Mouse (Mus musculus) hindbrain, embryonic 16.5 days (tissue): ENCODE data around the gene 4933415F23Rik. TPM values are rescaled to one million over a fixed set of nuclear protein-coding genes. Genes with fewer than 3 reads are reported as not detected.

Source experiments
- ATAC-seq: fragments of 200-750 bp; cut with Nextera tagmentation; 2 replicates; pipeline ENCODE4 v1.8.0; 2017; ENCODE audit warnings: moderate TSS enrichment, moderate library complexity
- H3K27ac ChIP-seq: fragments of 300-500 bp; sonication (generic); 2 replicates; pipeline ENCODE4 v1.5.1; 2014; ENCODE audit warnings: low read depth, mild to moderate bottlenecking, control low read depth, low read length, moderate library complexity
- H3K27me3 ChIP-seq: fragments of 300-500 bp; sonication (generic); replicated peaks from 2 replicates; pipeline ENCODE4 v1.6.1; 2014; ENCODE audit warnings: low read length; ENCODE audit not compliant: control insufficient read depth, insufficient read depth
- H3K36me3 ChIP-seq: fragments of 300-500 bp; sonication (generic); 2 replicates; pipeline ENCODE4 v1.6.1; 2014; ENCODE audit warnings: mild to moderate bottlenecking, low read length, moderate library complexity, mixed read lengths; ENCODE audit not compliant: control insufficient read depth, insufficient read depth
- H3K4me1 ChIP-seq: fragments of 300-500 bp; sonication (generic); 2 replicates; pipeline ENCODE4 v1.6.1; 2014; ENCODE audit warnings: low read depth, low read length; ENCODE audit not compliant: control insufficient read depth, insufficient read depth
- H3K4me2 ChIP-seq: fragments of 300-500 bp; sonication (generic); 2 replicates; pipeline ENCODE4 v1.6.1; 2014; ENCODE audit warnings: mild to moderate bottlenecking, low read length, control low read depth, moderate library complexity
- H3K4me3 ChIP-seq: fragments of 300-500 bp; sonication (generic); 2 replicates; pipeline ENCODE4 v1.5.1; 2014; ENCODE audit warnings: mild to moderate bottlenecking, low read length, control low read depth, moderate library complexity
- H3K9ac ChIP-seq: fragments of 300-500 bp; sonication (generic); 2 replicates; pipeline ENCODE4 v1.6.1; 2014; ENCODE audit warnings: low read depth, mild to moderate bottlenecking, control low read depth, low read length, moderate library complexity
- H3K9me3 ChIP-seq: fragments of 300-500 bp; sonication (generic); 2 replicates; pipeline ENCODE4 v1.6.1; 2014; ENCODE audit warnings: mild to moderate bottlenecking, low read length, moderate library complexity; ENCODE audit not compliant: control insufficient read depth
- WGBS: fragments of 180-500 bp; shearing (Covaris S2); extraction: QIAGEN DNeasy Blood & Tissue Kit; methylation state at CpG from one replicate; pipeline ENCODE4 v1.1.7; 2014; 5-methylcytosine and 5-hydroxymethylcytosine counted together
- polyA plus RNA-seq: library from polyadenylated mRNA; unstranded; fragments of >200 nt; fragmentation: Nextera tagmentation; extraction: Ambion mirVana; gene quantifications from 2 replicates; pipeline ENCODE4 v1.2.1, GENCODE M21; 2015

The 4933415F23Rik gene
- polyA plus RNA-seq, 1 experiment from 2014 or later: not detected

GRCm38 (mm10) chr1:23102881-23103280 lies 828 bp upstream of the 4933415F23Rik start:
- Histone ChIP-seq H3K4me3 (no peak overlapping the region), H3K27me3 (no peaks in the 10 kb centered on the region), H3K36me3 (no peaks in the 10 kb centered on the region), H3K4me1 (no peaks in the 10 kb centered on the region), H3K9me3 (no peaks in the 10 kb centered on the region), H3K9ac (no peak overlapping the region), H3K27ac (no peak overlapping the region), H3K4me2 (no peak overlapping the region)
- no peak for ATAC-seq
- WGBS: 84% methylated on average over 4 of the region's 4 CpGs

- ATAC-seq: no peak
- no peak overlapping the region for H3K27ac ChIP-seq
- H3K4me3 ChIP-seq: no peak overlapping the region
- H3K4me2 ChIP-seq: no peak overlapping the region
- no peak overlapping the region for H3K9ac ChIP-seq
- H3K36me3 ChIP-seq: no peaks in the 10 kb centered on the region
- H3K4me1 ChIP-seq: no peaks in the 10 kb centered on the region
- WGBS: 88% methylated on average over 1 of the region's 1 CpGs
- H3K9me3 ChIP-seq: no peaks in the 10 kb centered on the region
- H3K27me3 ChIP-seq: no peaks in the 10 kb centered on the region
These were observed 2.3 kb downstream of the 4933415F23Rik start for GRCm38 (mm10) chr1:23099791-23100190.

GRCm38 (mm10) chr1:23098451-23098850 lies 3.6 kb downstream of the 4933415F23Rik start:
- Histone ChIP-seq H3K27me3 (no peaks in the 10 kb centered on the region), H3K27ac (no peak overlapping the region), H3K9ac (no peak overlapping the region), H3K36me3 (no peaks in the 10 kb centered on the region), H3K4me2 (no peak overlapping the region), H3K4me3 (no peak overlapping the region), H3K4me1 (no peaks in the 10 kb centered on the region), H3K9me3 (no peaks in the 10 kb centered on the region)
- WGBS: 90% methylated on average over 2 of the region's 2 CpGs
- ATAC-seq: no peak

- no peak overlapping the region for H3K9ac ChIP-seq
- no peaks in the 10 kb centered on the region for H3K9me3 ChIP-seq
- WGBS: 85% methylated on average over 4 of the region's 4 CpGs
- ATAC-seq: no peak
- H3K27me3 ChIP-seq: no peaks in the 10 kb centered on the region
- no peaks in the 10 kb centered on the region for H3K4me1 ChIP-seq
- no peak overlapping the region for H3K4me2 ChIP-seq
- no peak overlapping the region for H3K27ac ChIP-seq
- H3K4me3 ChIP-seq: no peak overlapping the region
- H3K36me3 ChIP-seq: no peaks in the 10 kb centered on the region
These were observed 4.1 kb downstream of the 4933415F23Rik start for GRCm38 (mm10) chr1:23097996-23098395.

- H3K9ac ChIP-seq: no peak overlapping the region
- no peak overlapping the region for H3K27ac ChIP-seq
- H3K27me3 ChIP-seq: no peaks in the 10 kb centered on the region
- H3K4me2 ChIP-seq: no peak overlapping the region
- WGBS: 87% methylated on average over 5 of the region's 5 CpGs
- no peaks in the 10 kb centered on the region for H3K36me3 ChIP-seq
- no peaks in the 10 kb centered on the region for H3K4me1 ChIP-seq
- H3K9me3 ChIP-seq: no peaks in the 10 kb centered on the region
- H3K4me3 ChIP-seq: no peak overlapping the region
- ATAC-seq: no peak
These were observed 34.3 kb downstream of the 4933415F23Rik start for GRCm38 (mm10) chr1:23067715-23068114.

- Histone ChIP-seq H3K27me3 (no peaks in the 10 kb centered on the region), H3K4me1 (no peaks in the 10 kb centered on the region), H3K4me2 (no peak overlapping the region), H3K36me3 (no peaks in the 10 kb centered on the region), H3K9ac (no peak overlapping the region), H3K27ac (no peak overlapping the region), H3K4me3 (no peak overlapping the region), H3K9me3 (no peaks in the 10 kb centered on the region)
- 63% methylated on average over 4 of the region's 4 CpGs for WGBS
- ATAC-seq: no peak
These were observed 37.2 kb downstream of the 4933415F23Rik start for GRCm38 (mm10) chr1:23064717-23065475.

GRCm38 (mm10) chr1:23063946-23064345 lies 38.1 kb downstream of the 4933415F23Rik start:
- H3K36me3 ChIP-seq: no peaks in the 10 kb centered on the region
- no peak overlapping the region for H3K4me3 ChIP-seq
- no peak overlapping the region for H3K27ac ChIP-seq
- H3K9me3 ChIP-seq: no peaks in the 10 kb centered on the region
- no peaks in the 10 kb centered on the region for H3K27me3 ChIP-seq
- no peak overlapping the region for H3K4me2 ChIP-seq
- WGBS: 80% methylated on average over 2 of the region's 2 CpGs
- H3K4me1 ChIP-seq: no peaks in the 10 kb centered on the region
- no peak overlapping the region for H3K9ac ChIP-seq
- ATAC-seq: no peak

GRCm38 (mm10) chr1:23061614-23062373 lies 40.3 kb downstream of the 4933415F23Rik start:
- no peaks in the 10 kb centered on the region for H3K27me3 ChIP-seq
- no peak overlapping the region for H3K27ac ChIP-seq
- H3K36me3 ChIP-seq: no peaks in the 10 kb centered on the region
- H3K4me1 ChIP-seq: no peaks in the 10 kb centered on the region
- H3K4me3 ChIP-seq: no peak overlapping the region
- H3K9me3 ChIP-seq: no peaks in the 10 kb centered on the region
- H3K4me2 ChIP-seq: no peak overlapping the region
- 26% methylated on average over 14 of the region's 14 CpGs for WGBS
- ATAC-seq: peak; percentile 96
- H3K9ac ChIP-seq: no peak overlapping the region

- Histone ChIP-seq H3K36me3 (no peaks in the 10 kb centered on the region), H3K9ac (no peak overlapping the region), H3K9me3 (no peaks in the 10 kb centered on the region), H3K27me3 (no peaks in the 10 kb centered on the region), H3K4me3 (no peak overlapping the region), H3K27ac (no peak overlapping the region), H3K4me1 (no peaks in the 10 kb centered on the region), H3K4me2 (no peak overlapping the region)
- WGBS: 93% methylated on average over 9 of the region's 9 CpGs
- no peak for ATAC-seq
These were observed 42.0 kb downstream of the 4933415F23Rik start for GRCm38 (mm10) chr1:23060056-23060455.
